Mouse (Mus musculus) leukemia stem cell, adult 10-12 weeks (primary cell): ENCODE data around the gene Ndufa9. TPM values are rescaled to one million over a fixed set of nuclear protein-coding genes. Genes with fewer than 3 reads are reported as not detected.

Experiments used
- polyA plus RNA-seq: library from polyadenylated mRNA; stranded (reverse); fragments of >175 nt; gene quantifications from 2 replicates; pipeline ENCODE4 v1.2.3, GENCODE M21; 2012; ENCODE audit warnings: low replicate concordance

The Ndufa9 gene
- polyA plus RNA-seq = 2.5 and 7.1 TPM in 2 replicates

DNA sequence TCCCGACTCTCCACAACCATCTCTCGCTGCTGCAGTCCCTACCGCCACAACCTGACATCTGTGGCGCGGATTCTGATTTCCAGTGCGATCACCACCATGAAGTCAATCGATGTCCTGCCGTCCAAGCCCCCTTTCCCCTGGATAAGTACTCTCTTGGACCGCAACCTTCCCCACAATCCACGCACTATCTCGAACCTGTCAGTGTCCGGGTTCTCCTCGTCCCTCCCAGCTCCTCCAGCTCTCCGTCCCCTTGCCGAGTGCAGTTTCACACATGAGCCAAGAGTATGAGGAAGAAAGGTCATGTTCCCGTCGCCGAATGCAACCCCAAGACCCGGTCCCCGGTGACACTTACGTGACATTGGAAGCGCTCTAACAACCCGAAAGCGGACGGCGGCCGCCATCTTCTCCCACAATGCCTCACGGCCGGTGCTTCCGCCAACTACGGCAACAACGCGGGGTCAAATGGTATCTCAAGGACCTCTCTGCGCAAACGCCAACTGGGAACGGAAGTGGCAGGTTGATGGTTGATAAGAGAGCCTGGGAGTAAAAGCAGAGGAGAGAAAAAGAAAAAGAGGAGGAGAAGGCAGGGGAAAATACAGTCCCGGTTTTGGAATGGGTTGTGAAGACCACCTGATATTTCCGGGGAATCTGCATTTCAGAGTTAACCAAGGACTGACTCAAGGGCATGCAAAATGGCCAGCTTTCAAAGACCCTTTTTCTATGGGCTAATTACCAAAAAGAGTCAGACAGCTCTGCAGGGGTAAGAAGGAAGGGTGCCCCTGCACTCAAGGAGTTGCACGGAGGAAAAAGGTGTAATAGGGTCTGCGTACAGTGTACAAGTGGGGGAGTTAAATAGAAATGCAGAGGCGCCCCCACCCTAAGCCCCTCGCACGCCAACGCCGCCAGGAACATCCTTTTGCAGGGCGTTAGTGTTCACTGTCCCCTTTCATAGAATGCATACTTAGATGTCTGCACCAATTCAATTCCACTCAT lies at the start of gene Ndufa9:
TSS of gene Ndufa9 (minus strand) at position 425 of the 993 bp plus-strand sequence.

GRCm38 (mm10) chr6:126852881-126853280 lies 3.9 kb upstream of the Ndufa9 start, which contains the start of gene Akap3:
Gene Akap3, plus strand, starts transcription at chr6:126853098.

Other genes with a start within 250 kb of the Ndufa9 start
- not detected in 2 replicates for gene Kcna1, start 202.8 kb downstream of the Ndufa9 start, polyA plus RNA-seq
- gene Kcna6, start 108.5 kb downstream of the Ndufa9 start, polyA plus RNA-seq = not detected in 2 replicates
- not detected in 2 replicates for gene Akap3, start 4.0 kb upstream of the Ndufa9 start, polyA plus RNA-seq
- gene Dyrk4, start 72.7 kb upstream of the Ndufa9 start, polyA plus RNA-seq = not detected in 2 replicates
- 5.4 and 69.7 TPM in 2 replicates for gene Rad51ap1, start 90.5 kb upstream of the Ndufa9 start, polyA plus RNA-seq
- 1.3 and 3.1 TPM in 2 replicates for gene D6Wsu163e, start 90.8 kb upstream of the Ndufa9 start, polyA plus RNA-seq
- not detected in 2 replicates for gene Fgf6, start 166.4 kb upstream of the Ndufa9 start, polyA plus RNA-seq
- 0.19 and 3.0 TPM in 2 replicates for gene Fgf23, start 223.8 kb upstream of the Ndufa9 start, polyA plus RNA-seq